18 mouse cellular contexts compared by ENCODE assay signal in genomic region chr13:78704693-78705092, GRCm38 (mm10).
"Had no signal": no experiment of that assay in that cellular context is flagged by ENCODE, and none has a peak within 500 bp of the region (broad histone marks: within the 10 kb centered on the region; RNA-seq: fewer than 3 reads in every experiment).

No protein-coding gene starts in this region.

- H3K4me2 ChIP-seq: liver, embryonic 15.5 days; lung, embryonic 14.5 days; midbrain, embryonic 12.5 days; neural tube, embryonic 13.5 days; neural tube, embryonic 15.5 days; stomach, embryonic 15.5 days had no signal

- H3K9ac ChIP-seq: liver, embryonic 15.5 days; liver, postnatal 0 days; lung, embryonic 14.5 days; midbrain, embryonic 12.5 days; neural tube, embryonic 13.5 days; neural tube, embryonic 15.5 days; stomach, embryonic 15.5 days had no signal

- H3K4me3 ChIP-seq: liver, embryonic 15.5 days; midbrain, embryonic 10.5 days; midbrain, embryonic 12.5 days; neural tube, embryonic 13.5 days; neural tube, embryonic 15.5 days; stomach, embryonic 15.5 days had no signal

- DNase-seq: liver, postnatal 0 days; lung, embryonic 14.5 days; lung, postnatal 10 days; lung, postnatal 4 days; midbrain, embryonic 14.5 days; retina, postnatal 1 day; right cerebral cortex, adult 18-20 months; right cerebral cortex, postnatal 25 days; thymus, postnatal 14 days; thymus, postnatal 36 days had no signal

- H3K4me1 ChIP-seq: liver, embryonic 15.5 days; midbrain, embryonic 10.5 days; midbrain, embryonic 12.5 days; neural tube, embryonic 13.5 days; neural tube, embryonic 15.5 days; stomach, embryonic 15.5 days had no signal

- ATAC-seq: liver, postnatal 0 days; midbrain, embryonic 16.5 days had no signal

- H3K36me3 ChIP-seq: liver, embryonic 15.5 days; midbrain, embryonic 10.5 days; midbrain, embryonic 12.5 days; neural tube, embryonic 13.5 days; neural tube, embryonic 15.5 days; stomach, embryonic 15.5 days had no signal

- H3K27me3 ChIP-seq: liver, embryonic 15.5 days; midbrain, embryonic 12.5 days; neural tube, embryonic 13.5 days; neural tube, embryonic 15.5 days; stomach, embryonic 15.5 days had no signal

- H3K27ac ChIP-seq: liver, embryonic 15.5 days; midbrain, embryonic 10.5 days; midbrain, embryonic 12.5 days; neural tube, embryonic 13.5 days; neural tube, embryonic 15.5 days; stomach, embryonic 15.5 days; stomach, postnatal 0 days had no signal

- H3K9me3 ChIP-seq: liver, embryonic 15.5 days; midbrain, embryonic 10.5 days; midbrain, embryonic 12.5 days; neural tube, embryonic 13.5 days; neural tube, embryonic 15.5 days; stomach, embryonic 15.5 days had no signal
